Mouse (Mus musculus): ENCODE results near the gene Ackr4.

GRCm38 (mm10) chr9:104106930-104107329 lies 19.8 kb downstream of the Ackr4 start:
- TF ChIP-seq CTCF (IDR thresholded peaks at IDR 0.05; ENCODE audit: low read depth, low read length), result no peak
- no peak for TF ChIP-seq POLR2A (IDR thresholded peaks at IDR 0.05; ENCODE audit: insufficient read depth, low read length)
- no peak for TF ChIP-seq EP300 (IDR thresholded peaks at IDR 0.05; ENCODE audit: insufficient read depth, low read depth, low read length)
